Mouse (Mus musculus): ENCODE measurements around the gene Tatdn3.

DNA sequence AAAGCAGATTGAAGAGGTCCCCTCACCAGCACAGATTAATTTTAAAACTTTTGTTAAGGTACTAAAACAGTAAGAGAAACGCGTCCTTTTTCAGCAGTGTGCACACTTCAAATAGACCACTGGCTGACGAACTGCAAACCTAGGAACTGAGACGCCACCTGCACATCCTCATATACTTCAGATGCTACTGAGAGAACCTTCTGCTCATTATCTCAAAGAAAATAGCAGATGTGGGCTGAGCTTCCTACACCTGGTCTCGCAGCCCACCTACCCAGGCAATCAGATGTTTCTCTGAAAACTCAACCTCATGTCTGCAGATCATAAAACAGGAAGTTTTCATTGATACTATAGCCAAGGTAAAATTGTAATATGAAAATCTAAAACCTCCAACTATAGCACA, 42.9 kb downstream of the Tatdn3 start:
- TF ChIP-seq CTCF (IDR thresholded peaks at IDR 0.05; ENCODE audit: extremely low read depth, insufficient read length, insufficient replicate concordance, low read depth, low read length): no peak
- no peak for TF ChIP-seq POLR2A (IDR thresholded peaks at IDR 0.05; ENCODE audit: low read depth, low read length)

Measured in small intestine, adult 2 months (tissue).